Comparison of ENCODE assay signal across 40 mouse cellular contexts in the genomic region with DNA sequence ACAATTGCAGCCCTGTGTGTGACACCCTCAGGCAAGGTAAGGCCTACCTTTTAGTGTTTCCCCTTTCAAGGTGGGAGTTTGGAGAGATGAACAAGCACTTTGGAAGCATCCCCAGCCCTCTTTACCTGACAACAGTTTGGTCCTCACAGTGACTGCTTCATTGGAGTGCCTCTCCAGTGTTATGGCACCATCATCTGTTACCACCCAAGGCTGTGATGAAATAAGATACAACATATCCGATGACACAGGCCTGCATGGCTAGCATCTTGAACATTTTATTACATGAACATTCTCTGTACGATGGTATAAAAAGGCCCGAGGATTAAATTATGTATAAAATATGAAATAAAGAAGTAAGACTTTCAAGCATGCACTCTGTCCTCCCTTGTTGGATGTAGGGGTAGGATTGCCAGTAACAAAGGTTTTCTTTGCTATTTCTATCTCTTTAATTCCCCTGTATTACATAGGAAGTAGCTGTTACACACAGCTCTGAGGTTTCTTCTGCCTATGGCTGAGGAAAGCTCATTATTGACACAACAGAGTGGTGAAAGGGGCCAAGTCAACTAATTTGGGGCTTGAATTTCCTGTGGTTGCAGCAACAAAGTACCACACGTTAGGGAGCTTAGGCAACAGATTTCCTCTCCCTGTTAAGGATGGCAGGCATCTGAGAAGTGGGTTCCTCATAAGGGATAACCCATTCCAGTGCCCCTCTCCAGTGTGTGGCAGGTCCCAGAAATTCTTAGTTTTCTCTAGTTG. TPM values are rescaled to one million over a fixed set of nuclear protein-coding genes. Genes with fewer than 3 reads are reported as not detected.
"Had no signal": no experiment of that assay in that cellular context is flagged by ENCODE, and none has a peak within 500 bp of the region (broad histone marks: within the 10 kb centered on the region; RNA-seq: fewer than 3 reads in every experiment).

No protein-coding gene starts in this region.

- H3K4me3 ChIP-seq: gastrocnemius, adult 2 months; heart, adult 2 months; heart, embryonic 13.5 days; heart, embryonic 15.5 days; hindbrain, embryonic 13.5 days; hindbrain, embryonic 15.5 days; kidney, embryonic 15.5 days; limb, embryonic 13.5 days; limb, embryonic 15.5 days; liver, embryonic 13.5 days; liver, embryonic 15.5 days had no signal

- ATAC-seq: hindbrain, postnatal 0 days; intestine, embryonic 16.5 days had no signal

- DNase-seq: gastrocnemius, adult 2 months; gastrocnemius, postnatal 10 days; gastrocnemius, postnatal 25 days; heart, adult 11 months; heart, adult 2 months; heart, postnatal 14 days; heart, postnatal 4 days; kidney, adult 11 months; kidney, adult 2 months; kidney, adult 9 months; kidney, postnatal 14 days; kidney, postnatal 36 days; layer of hippocampus, adult 9-11 months; left cerebral cortex, postnatal 4 days; liver, embryonic 13.5 days had no signal

- H3K4me1 ChIP-seq: heart, embryonic 13.5 days; heart, embryonic 15.5 days; hindbrain, embryonic 13.5 days; hindbrain, embryonic 15.5 days; kidney, embryonic 15.5 days; limb, embryonic 13.5 days; limb, embryonic 15.5 days; liver, embryonic 13.5 days; liver, embryonic 15.5 days had no signal

- H3K27ac ChIP-seq: gastrocnemius, adult 2 months; heart, adult 2 months; heart, embryonic 13.5 days; heart, embryonic 15.5 days; hindbrain, embryonic 13.5 days; hindbrain, embryonic 15.5 days; hindbrain, postnatal 0 days; kidney, embryonic 15.5 days; kidney, postnatal 0 days; limb, embryonic 13.5 days; limb, embryonic 15.5 days; liver, embryonic 13.5 days; liver, embryonic 15.5 days had no signal

RNA-seq across cellular contexts. Expression of a gene that starts 29.9 kb away (rescaled TPM):
- total RNA-seq: gastrocnemius, adult 2 months; gastrocnemius, postnatal 10 days; gastrocnemius, postnatal 25 days; gastrocnemius, postnatal 4 days; heart, adult 2 months; heart, postnatal 14 days; heart, postnatal 4 days; hindbrain, postnatal 0 days; layer of hippocampus, adult 18-20 months; layer of hippocampus, adult 8-10 months; layer of hippocampus, postnatal 25 days; left cerebral cortex, adult 18-20 months; left cerebral cortex, adult 8-10 months; left cerebral cortex, postnatal 10 days; left cerebral cortex, postnatal 25 days; left cerebral cortex, postnatal 4 days had no signal
- polyA plus RNA-seq: heart, adult 2 months; heart, embryonic 11.5 days; heart, embryonic 13.5 days; heart, embryonic 15.5 days; heart, postnatal 0 days; hindbrain, embryonic 11.5 days; hindbrain, embryonic 13.5 days; hindbrain, embryonic 15.5 days; intestine, embryonic 14.5 days; intestine, embryonic 16.5 days; kidney, adult 2 months; kidney, embryonic 15.5 days; kidney, postnatal 0 days; large intestine, adult 2 months; liver, embryonic 11.5 days; liver, embryonic 13.5 days; liver, embryonic 15.5 days had no signal
